Mouse (Mus musculus): ENCODE measurements around the gene Arrdc5.

DNA sequence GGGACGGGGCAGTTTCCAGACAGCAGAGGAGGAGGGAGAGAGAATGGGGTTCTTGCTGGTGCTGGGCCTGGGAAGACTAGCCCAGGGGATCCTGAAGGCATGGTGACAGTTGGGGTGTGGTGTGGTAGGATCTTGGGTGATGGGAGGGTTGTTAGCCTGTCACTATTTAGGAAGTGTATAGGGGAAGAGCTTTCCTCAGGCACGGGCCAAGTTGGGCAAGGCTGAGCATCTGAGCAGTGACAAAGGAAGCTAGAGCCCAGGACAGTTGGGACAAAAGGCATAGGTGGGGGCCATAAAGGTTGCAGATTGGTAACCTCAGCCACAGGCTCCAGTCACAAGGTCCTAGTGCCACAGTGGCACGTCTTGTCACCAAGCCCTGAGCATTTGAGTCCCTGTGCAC, 43.4 kb upstream of the Arrdc5 start:
- TF ChIP-seq GATA1 (IDR thresholded peaks at IDR 0.05; ENCODE audit: borderline replicate concordance, low read length) (no peak), FLI1 (IDR thresholded peaks at IDR 0.05; ENCODE audit: low read length) (no peak)

All from megakaryocyte, embryonic 14.5 days (primary cell).